Mouse (Mus musculus) intestine, postnatal 0 days (tissue): ENCODE measurements around the gene Stx3. TPM values are rescaled to one million over a fixed set of nuclear protein-coding genes. Genes with fewer than 3 reads are reported as not detected.

ENCODE experiments used
- ATAC-seq: fragments of 200-750 bp; cut with Nextera tagmentation; 2 replicates; pipeline ENCODE4 v1.8.0; 2017; ENCODE audit warnings: mild to moderate bottlenecking, moderate TSS enrichment, moderate library complexity
- H3K27ac ChIP-seq: fragments of 300-500 bp; sonication (generic); 2 replicates; pipeline ENCODE4 v1.5.1; 2014; ENCODE audit warnings: mild to moderate bottlenecking, low read depth, low read length, moderate library complexity
- H3K27me3 ChIP-seq: fragments of 300-500 bp; sonication (generic); replicated peaks from 2 replicates; pipeline ENCODE4 v1.6.1; 2014; ENCODE audit warnings: low read length, mixed read lengths; ENCODE audit not compliant: control insufficient read depth, insufficient read depth
- H3K36me3 ChIP-seq: fragments of 300-500 bp; sonication (generic); 2 replicates; pipeline ENCODE4 v1.6.1; 2014; ENCODE audit warnings: mild to moderate bottlenecking, moderate library complexity; ENCODE audit not compliant: control insufficient read depth, insufficient read depth
- H3K4me1 ChIP-seq: fragments of 300-500 bp; sonication (generic); replicated peaks from 2 replicates; pipeline ENCODE4 v1.6.1; 2014; ENCODE audit warnings: antibody characterized with exemption, low read length, mixed read lengths; ENCODE audit not compliant: control insufficient read depth, insufficient read depth
- H3K4me2 ChIP-seq: fragments of 300-500 bp; sonication (generic); replicated peaks from 2 replicates; pipeline ENCODE4 v1.6.1; 2014; ENCODE audit warnings: low read depth, mild to moderate bottlenecking, moderate library complexity
- H3K4me3 ChIP-seq: fragments of 300-500 bp; sonication (generic); 2 replicates; pipeline ENCODE4 v1.5.1; 2014; ENCODE audit warnings: low read depth, low read length
- H3K9ac ChIP-seq: fragments of 300-500 bp; sonication (generic); 2 replicates; pipeline ENCODE4 v1.6.1; 2014; ENCODE audit warnings: mild to moderate bottlenecking, low read depth, low read length
- H3K9me3 ChIP-seq: fragments of 300-500 bp; sonication (generic); 2 replicates; pipeline ENCODE4 v1.6.1; 2016; ENCODE audit warnings: mixed run types; ENCODE audit not compliant: control insufficient read depth
- CTCF ChIP-seq: sonication (generic); IDR thresholded peaks from 2 replicates; pipeline ENCODE4 v1.5.1; 2016; ENCODE audit warnings: low read depth, mild to moderate bottlenecking, control low read depth, antibody characterized with exemption, moderate library complexity
- whole genome bisulfite sequencing: fragments of 180-500 bp; shearing (Covaris S2); extraction: QIAGEN DNeasy Blood & Tissue Kit; methylation state at CpG from one replicate; pipeline ENCODE4 v1.1.7; 2014; 5-methylcytosine and 5-hydroxymethylcytosine counted together
- polyA plus RNA-seq: library from polyadenylated mRNA; unstranded; fragments of >200 nt; fragmentation: Nextera tagmentation; extraction: Ambion mirVana; gene quantifications from 2 replicates; pipeline ENCODE4 v1.2.1, GENCODE M21; 2015

The Stx3 gene
- polyA plus RNA-seq, 1 experiment from 2014 or later: 125 TPM

GRCm38 (mm10) chr19:11777191-11777865 lies 41.9 kb downstream of the Stx3 start:
- Histone ChIP-seq H3K4me1 (no peaks in the 10 kb centered on the region), H3K4me3 (no peak overlapping the region), H3K4me2 (no peak overlapping the region), H3K9me3 (no peaks in the 10 kb centered on the region), H3K27ac (no peak overlapping the region), H3K36me3 (peaks cover 40% of the 10 kb centered on the region), H3K9ac (no peak overlapping the region), H3K27me3 (no peaks in the 10 kb centered on the region)
- WGBS: 63% methylated on average over 7 of the region's 7 CpGs
- peak; percentile 14; the same call in 1 of the 2 replicates for ATAC-seq
- peak; percentile 82 for TF ChIP-seq CTCF

DNA sequence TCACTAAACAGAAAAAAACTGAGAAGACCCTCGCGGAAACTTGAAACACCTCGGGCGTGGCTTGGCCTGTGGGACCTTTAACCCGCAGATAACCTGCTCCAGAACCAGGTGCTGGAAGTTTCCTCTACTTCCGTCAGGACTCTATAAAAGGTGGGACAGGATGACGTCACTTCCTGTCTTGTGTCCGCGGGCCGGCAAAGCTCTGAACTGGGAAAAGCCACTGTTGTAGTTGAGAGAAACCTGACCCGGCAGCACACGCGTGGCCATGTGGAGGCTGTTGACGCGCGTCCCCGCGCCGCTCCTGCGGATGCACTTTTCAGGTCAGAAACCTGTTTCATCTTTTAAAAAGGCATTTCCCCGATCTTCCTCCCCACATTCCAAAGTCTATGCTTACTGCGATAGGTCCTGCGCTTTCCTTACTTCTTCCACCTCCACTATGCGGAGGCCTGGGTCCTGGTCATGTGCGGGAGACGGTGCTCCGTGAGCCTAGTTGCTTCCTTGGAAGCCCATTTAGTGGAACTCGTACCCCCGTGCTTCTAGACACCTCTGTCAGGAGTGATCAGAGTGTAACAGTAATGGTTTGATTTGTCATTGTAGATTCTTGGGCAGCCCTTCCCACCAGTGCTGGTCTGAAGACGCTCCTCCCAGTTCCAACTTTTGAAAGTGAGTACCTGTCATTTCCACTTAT lies 48.9 kb downstream of the Stx3 start, which contains the start of gene Mrpl16:
TSS of gene Mrpl16 (plus strand) at position 187 of the 688 bp plus-strand sequence.
- H3K4me2 ChIP-seq: peak within 1 kb of the TSS; percentile 90
- peak within 1 kb of the TSS; percentile 79 for H3K9ac ChIP-seq
- H3K9me3 ChIP-seq: no peaks in the 10 kb centered on the region
- no peaks in the 10 kb centered on the region for H3K4me1 ChIP-seq
- peak within 1 kb of the TSS; percentile 73 for H3K27ac ChIP-seq
- H3K4me3 ChIP-seq: peak within 1 kb of the TSS; percentile 70
- ATAC-seq: peak; percentile 86
- H3K36me3 ChIP-seq: peaks cover 15% of the 10 kb centered on the region
- TF ChIP-seq CTCF: no peak
- H3K27me3 ChIP-seq: no peaks in the 10 kb centered on the region
- under 1% methylated on average over 30 of the region's 30 CpGs for WGBS

DNA sequence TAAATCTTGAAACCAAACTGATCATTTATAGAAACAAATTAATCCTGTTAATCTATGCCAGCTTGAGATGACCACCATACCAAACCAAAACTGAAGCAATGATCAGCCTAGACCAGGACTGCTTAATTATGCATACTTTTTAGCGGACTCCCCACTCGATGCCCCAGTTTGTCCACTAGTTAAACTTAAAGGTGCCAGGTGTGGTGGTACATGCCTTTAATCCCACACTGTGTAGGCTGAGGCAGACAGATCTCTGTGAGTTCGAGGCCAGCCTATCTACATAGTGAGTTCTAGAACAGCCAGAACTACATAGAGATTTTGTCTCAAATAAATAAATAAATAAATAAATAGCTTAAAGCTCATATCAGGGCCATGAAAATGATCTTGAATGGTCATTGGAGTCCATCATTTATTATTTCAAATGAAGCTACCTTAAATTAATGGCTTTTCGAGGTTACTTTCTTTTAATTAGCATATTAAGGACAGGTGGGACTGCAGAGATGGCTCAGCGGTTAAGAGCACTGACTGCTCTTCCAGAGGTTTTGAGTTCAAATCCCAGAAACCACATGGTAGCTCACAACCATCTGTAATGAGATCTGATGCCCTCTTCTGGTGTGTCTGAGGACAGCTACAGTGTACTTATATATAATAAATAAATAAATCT lies 49.8 kb downstream of the Stx3 start:
- ATAC-seq: no peak
- H3K9ac ChIP-seq: no peak overlapping the region
- no peaks in the 10 kb centered on the region for H3K4me1 ChIP-seq
- H3K36me3 ChIP-seq: peaks cover 5% of the 10 kb centered on the region; the same call in 1 of the 2 replicates
- no peak for TF ChIP-seq CTCF
- 89% methylated on average over 5 of the region's 5 CpGs for WGBS
- H3K4me2 ChIP-seq: peak overlapping the region; percentile 90
- no peaks in the 10 kb centered on the region for H3K9me3 ChIP-seq
- no peaks in the 10 kb centered on the region for H3K27me3 ChIP-seq
- H3K4me3 ChIP-seq: no peak overlapping the region
- no peak overlapping the region for H3K27ac ChIP-seq

- Histone ChIP-seq H3K4me1 (no peaks in the 10 kb centered on the region), H3K36me3 (no peaks in the 10 kb centered on the region), H3K4me2 (no peak overlapping the region), H3K27me3 (no peaks in the 10 kb centered on the region), H3K9ac (no peak overlapping the region), H3K9me3 (no peaks in the 10 kb centered on the region), H3K27ac (no peak overlapping the region), H3K4me3 (no peak overlapping the region)
- TF ChIP-seq CTCF: peak; percentile 86
- no peak for ATAC-seq
- WGBS: 5% methylated on average over 3 of the region's 3 CpGs
These were observed 51.0 kb downstream of the Stx3 start for GRCm38 (mm10) chr19:11768163-11768562.

- Histone ChIP-seq H3K9me3 (no peaks in the 10 kb centered on the region), H3K27ac (no peak overlapping the region), H3K4me2 (no peak overlapping the region), H3K4me1 (no peaks in the 10 kb centered on the region), H3K36me3 (no peaks in the 10 kb centered on the region), H3K4me3 (no peak overlapping the region), H3K9ac (no peak overlapping the region), H3K27me3 (no peaks in the 10 kb centered on the region)
- ATAC-seq: no peak
- WGBS: 45% methylated on average over 4 of the region's 4 CpGs
- no peak for TF ChIP-seq CTCF
These were observed 52.8 kb downstream of the Stx3 start for GRCm38 (mm10) chr19:11766413-11766812.

DNA sequence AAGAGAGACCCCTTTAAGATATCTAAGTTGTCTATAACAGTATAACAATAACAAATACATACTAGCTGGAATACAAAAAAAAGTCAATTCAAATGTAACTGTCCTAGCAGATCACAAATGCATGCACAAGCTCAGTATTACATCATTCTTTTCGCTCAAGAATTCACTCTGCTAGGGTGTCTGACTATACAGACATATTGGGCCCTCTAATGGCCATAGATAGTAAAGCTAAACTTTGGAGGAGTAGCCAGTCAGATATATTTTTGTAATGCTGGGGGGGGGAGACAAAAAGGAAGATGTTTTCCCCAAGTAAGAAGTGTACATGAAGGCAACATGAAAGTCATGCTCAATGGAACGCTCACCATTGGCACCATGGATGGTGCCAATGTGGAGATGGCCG lies 54.1 kb downstream of the Stx3 start:
- WGBS: 81% methylated on average over 3 of the region's 3 CpGs
- Histone ChIP-seq H3K4me2 (no peak overlapping the region), H3K4me1 (no peaks in the 10 kb centered on the region), H3K36me3 (no peaks in the 10 kb centered on the region), H3K9me3 (no peaks in the 10 kb centered on the region), H3K27me3 (no peaks in the 10 kb centered on the region), H3K9ac (no peak overlapping the region), H3K4me3 (no peak overlapping the region), H3K27ac (no peak overlapping the region)
- ATAC-seq: no peak
- TF ChIP-seq CTCF: peak; percentile 25; the same call in 1 of the 2 replicates
